Comparison of ENCODE assay signal across 8 mouse cellular contexts in the genomic region with DNA sequence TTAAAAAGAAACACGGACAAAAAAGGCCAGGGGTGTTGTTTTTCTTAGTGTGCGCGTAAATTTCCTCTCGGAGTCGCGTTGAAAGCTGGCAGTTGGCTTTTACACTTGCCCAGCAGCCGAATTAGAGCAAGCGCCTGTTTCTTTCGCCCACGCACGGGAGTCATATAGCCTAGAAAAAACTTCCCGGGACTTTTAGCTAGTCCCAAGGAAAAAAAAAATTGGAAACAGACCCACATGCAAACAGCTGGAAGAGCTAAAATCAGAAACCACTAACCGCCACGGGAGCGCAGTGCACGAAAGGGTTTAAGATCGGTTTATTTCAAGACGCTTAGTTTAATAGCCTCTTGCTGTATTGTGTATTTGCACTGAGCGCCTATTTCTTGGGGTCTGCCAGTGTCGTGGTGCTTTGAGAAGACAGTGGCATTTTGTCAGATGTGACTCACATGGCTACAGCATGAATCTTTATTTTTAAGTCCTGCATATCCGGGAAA. TPM values are rescaled to one million over a fixed set of nuclear protein-coding genes. Genes with fewer than 3 reads are reported as not detected.
DNase-seq lines count a peak whose midpoint lies in the region; ATAC-seq and TF ChIP-seq lines count a peak whose summit lies in the region.

No protein-coding gene starts in this region.

- H3K4me3 ChIP-seq in lung, adult 2 months (replicated peaks; ENCODE audit: extremely low read depth, low read depth, low read length): peak overlapping the region; percentile 55
- peak overlapping the region; percentile 87 for H3K4me3 ChIP-seq in embryonic fibroblast, embryonic 13.5 days (ENCODE audit: insufficient read depth, low read length)
- H3K4me3 ChIP-seq in hindbrain, embryonic 13.5 days: peak overlapping the region; percentile 76
- H3K4me3 ChIP-seq in limb, embryonic 14.5 days (replicated peaks; ENCODE audit: low read length): peak overlapping the region; percentile 73

- no peak for TF ChIP-seq CTCF in lung, adult 2 months (IDR thresholded peaks at IDR 0.05; ENCODE audit: insufficient read depth, low read length)
- TF ChIP-seq CTCF in embryonic fibroblast, embryonic 13.5 days (IDR thresholded peaks at IDR 0.05; ENCODE audit: borderline replicate concordance, insufficient read depth, low read length): no peak

- H3K9ac ChIP-seq in hindbrain, embryonic 13.5 days: peak overlapping the region; percentile 77
- H3K9ac ChIP-seq in limb, embryonic 14.5 days (ENCODE audit: low read depth, low read length, severe bottlenecking): peak overlapping the region; percentile 78; the same call in 1 of the 2 replicates

- no peak for ATAC-seq in hindbrain, embryonic 13.5 days (ENCODE audit: low FRiP score)
- ATAC-seq in limb, embryonic 14.5 days (ENCODE audit: low FRiP score, low read depth): no peak
- no peak for ATAC-seq in inflammation-experienced regulatory T-cells, adult 6 months

- H3K4me2 ChIP-seq in hindbrain, embryonic 13.5 days: peak overlapping the region; percentile 94
- peak overlapping the region; percentile 91 for H3K4me2 ChIP-seq in limb, embryonic 14.5 days (replicated peaks; ENCODE audit: low read depth, low read length, severe bottlenecking)

- no peaks in the 10 kb centered on the region for H3K9me3 ChIP-seq in hindbrain, embryonic 13.5 days
- no peaks in the 10 kb centered on the region for H3K9me3 ChIP-seq in limb, embryonic 14.5 days (ENCODE audit: control insufficient read depth, low read length)

- no peak for TF ChIP-seq POLR2A in lung, adult 2 months (IDR thresholded peaks at IDR 0.05; ENCODE audit: borderline replicate concordance, extremely low read depth, low read depth, low read length)
- no peak for TF ChIP-seq POLR2A in embryonic fibroblast, embryonic 13.5 days (IDR thresholded peaks at IDR 0.05; ENCODE audit: low read depth, low read length)
- no peak for TF ChIP-seq POLR2A in limb, embryonic 14.5 days (IDR thresholded peaks at IDR 0.05; ENCODE audit: borderline replicate concordance, extremely low read depth, insufficient read depth, insufficient read length)

- peak overlapping the region; percentile 43; the same call in 1 of the 2 replicates for H3K27ac ChIP-seq in embryonic fibroblast, embryonic 13.5 days (ENCODE audit: insufficient read depth, low read length)
- H3K27ac ChIP-seq in hindbrain, embryonic 13.5 days: no peak overlapping the region
- peak overlapping the region; percentile 55; the same call in 1 of the 2 replicates for H3K27ac ChIP-seq in limb, embryonic 14.5 days (replicated peaks; ENCODE audit: low read depth, low read length)

- DNase-seq in lung, adult 2 months: no peak
- no peak for DNase-seq in lung, postnatal 36 days
- DNase-seq in limb, embryonic 14.5 days (ENCODE audit: low spot score): peak; percentile 72
- DNase-seq in retina, postnatal 1 day: peak; percentile 35
- no peak for DNase-seq in ovary, postnatal 36 days (ENCODE audit: low spot score)

- no peaks in the 10 kb centered on the region; the same call in 1 of the 2 replicates for H3K4me1 ChIP-seq in lung, adult 2 months (ENCODE audit: control insufficient read depth, insufficient read depth, low read length)
- peaks cover 3% of the 10 kb centered on the region for H3K4me1 ChIP-seq in embryonic fibroblast, embryonic 13.5 days (ENCODE audit: control insufficient read depth, insufficient read depth, low read length)
- H3K4me1 ChIP-seq in hindbrain, embryonic 13.5 days (replicated peaks): peaks cover 19% of the 10 kb centered on the region
- 0 out of 2 replicates have a peak, but pooled peaks cover 3% of the 10 kb centered on the region for H3K4me1 ChIP-seq in limb, embryonic 14.5 days (ENCODE audit: control insufficient read depth, insufficient read depth, low read length)

- H3K27me3 ChIP-seq in hindbrain, embryonic 13.5 days: peaks cover 46% of the 10 kb centered on the region
- H3K27me3 ChIP-seq in limb, embryonic 14.5 days (ENCODE audit: control insufficient read depth, insufficient read depth, low read length): no peaks in the 10 kb centered on the region

- H3K36me3 ChIP-seq in hindbrain, embryonic 13.5 days: no peaks in the 10 kb centered on the region
- H3K36me3 ChIP-seq in limb, embryonic 14.5 days (ENCODE audit: control insufficient read depth, insufficient read depth, low read length): peaks cover 6% of the 10 kb centered on the region

- 4% methylated on average over 21 of the region's 21 CpGs for WGBS in lung, adult 2 months
- WGBS in hindbrain, embryonic 13.5 days: 7% methylated on average over 21 of the region's 21 CpGs
- 2% methylated on average over 21 of the region's 21 CpGs for WGBS in limb, embryonic 14.5 days

RNA-seq across cellular contexts. Expression of gene Klf5, which starts 1.3 kb away (rescaled TPM):
- 39.9 and 43.1 TPM in 2 replicates for polyA plus RNA-seq in lung, adult 2 months (2012; rRNA removed)
- 7.0 and 9.1 TPM in 2 replicates for polyA plus RNA-seq in embryonic fibroblast, embryonic 13.5 days (2011; ENCODE audit: insufficient read length, low read depth, missing spikeins)
- polyA plus RNA-seq in hindbrain, embryonic 13.5 days (2015; fragmentation: Nextera tagmentation; extraction: Ambion mirVana): 2.7 and 3.2 TPM in 2 replicates
- polyA plus RNA-seq in limb, embryonic 14.5 days (2012; rRNA removed): 22.7 and 23.4 TPM in 2 replicates
- polyA plus RNA-seq in limb, embryonic 14.5 days (2014; fragmentation: Nextera tagmentation; extraction: Ambion mirVana): 42.6 and 46.7 TPM in 2 replicates
- polyA plus RNA-seq in inflammation-experienced regulatory T-cells, adult 6 months (2017; shearing (Covaris generic)): not detected

Comparison
In these comparisons a context has a peak if more than half of its experiments do, and no peak if none do; other contexts are left out.
1. DNase-seq: peak in limb, embryonic 14.5 days (single experiment) and retina, postnatal 1 day (single experiment); none in lung, adult 2 months (single experiment), lung, postnatal 36 days (single experiment) and ovary, postnatal 36 days (single experiment).
2. Peak in every context shown above with its lines, with median percentiles within 50 percentile points of each other: H3K4me3 ChIP-seq.